Mouse (Mus musculus): Measurements from ENCODE around the gene Slco2a1. TPM values are rescaled to one million over a fixed set of nuclear protein-coding genes. Genes with fewer than 3 reads are reported as not detected.

Slco2a1 gene
- 1.4 and 2.1 TPM in 2 replicates for polyA plus RNA-seq (2021; fragmentation: Nextera tagmentation)
- long read RNA-seq, experiment 1, partial matches to known transcripts = 2 of 3 reads
- long read RNA-seq, experiment 1, other reads (novel, unspliced or antisense) = 1 of 3 reads
- long read RNA-seq, experiment 2, partial matches to known transcripts = 6 of 7 reads
- long read RNA-seq, experiment 2, other reads (novel, unspliced or antisense) = 1 of 7 reads

GRCm38 (mm10) chr9:102988462-102988861 is at the start of gene Slco2a1:
Gene Slco2a1, plus strand, starts transcription at chr9:102988712.

DNA sequence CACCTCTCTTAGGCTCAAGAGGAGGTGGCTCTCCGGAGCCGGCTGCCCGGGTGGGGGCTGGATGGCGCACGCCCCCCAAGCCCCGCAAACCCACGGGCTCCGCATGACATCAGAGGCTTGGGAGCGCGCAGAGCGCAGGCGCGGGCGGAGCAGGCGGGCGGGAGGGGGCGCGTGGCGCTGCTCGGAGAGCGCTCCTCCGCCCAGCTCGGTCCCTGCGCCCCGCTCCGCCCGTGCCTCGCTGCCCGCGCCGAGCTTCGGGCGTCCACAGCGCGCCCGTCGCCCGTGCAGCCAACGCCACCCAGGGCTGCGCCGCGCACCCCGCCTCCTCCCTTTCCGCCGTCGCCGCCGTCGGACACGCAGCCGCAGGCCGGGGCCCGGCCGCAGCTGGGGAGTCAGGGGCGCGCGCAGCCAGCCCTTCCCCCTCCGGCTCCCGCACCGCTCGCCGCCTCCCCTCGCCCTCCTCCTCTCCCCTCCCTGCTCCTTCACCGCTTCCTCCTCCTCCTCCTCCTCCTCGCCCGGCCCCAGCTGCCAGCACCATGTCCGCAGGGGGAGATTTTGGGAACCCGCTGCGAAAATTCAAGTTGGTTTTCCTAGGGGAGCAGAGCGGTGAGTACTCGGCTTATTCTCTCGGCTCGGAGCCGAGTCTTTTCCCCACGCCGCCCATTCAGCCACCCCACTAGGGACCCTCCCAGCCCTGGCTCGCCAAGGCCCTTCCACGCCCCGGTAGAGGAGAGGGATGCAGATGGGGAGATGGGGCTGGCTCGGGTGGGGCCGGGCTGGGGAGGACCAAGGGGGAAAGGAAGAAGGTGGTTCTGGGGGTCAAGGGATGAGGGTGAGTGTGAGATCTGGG is 123.3 kb downstream of the Slco2a1 start, which contains the start of gene Rab6b:
Gene Rab6b (plus strand): TSS at position 167 of the 850 bp plus-strand sequence.

Other genes with a start within 250 kb of the Slco2a1 start
- 3.5 and 3.7 TPM in 2 replicates for gene Ryk, start 153.8 kb upstream of the Slco2a1 start, polyA plus RNA-seq (2021; fragmentation: Nextera tagmentation)
- 99.8 and 128 TPM in 2 replicates for gene Rab6b, start 123.1 kb downstream of the Slco2a1 start, polyA plus RNA-seq (2021; fragmentation: Nextera tagmentation)
- gene Srprb, start 213.4 kb downstream of the Slco2a1 start, polyA plus RNA-seq (2021; fragmentation: Nextera tagmentation) = 28.8 and 30.0 TPM in 2 replicates
- gene Gm20425, start 241.6 kb downstream of the Slco2a1 start, polyA plus RNA-seq (2021; fragmentation: Nextera tagmentation) = 0.60 and 1.3 TPM in 2 replicates
- 797 and 951 TPM in 2 replicates for gene Trf, start 241.7 kb downstream of the Slco2a1 start, polyA plus RNA-seq (2021; fragmentation: Nextera tagmentation)